Mouse (Mus musculus) ES-Bruce4 (cell line): ENCODE results near the gene Prkg1.

Source experiments
- CTCF ChIP-seq: IDR thresholded peaks from one replicate; pipeline ENCODE4 v1.8.1; 2011; ENCODE audit warnings: low read depth, low read length
- EP300 ChIP-seq: IDR thresholded peaks from 2 replicates; pipeline ENCODE4 v1.6.1; 2011; ENCODE audit warnings: low read depth, low read length; ENCODE audit not compliant: insufficient read depth

- TF ChIP-seq EP300 (no peak), CTCF (no peak)
Measured at GRCm38 (mm10) chr19:31153399-31153798, 611.4 kb downstream of the Prkg1 start.
